Mouse (Mus musculus) embryonic facial prominence, embryonic 14.5 days (tissue): Measurements from ENCODE around the gene Snph. TPM values are rescaled to one million over a fixed set of nuclear protein-coding genes. Genes with fewer than 3 reads are reported as not detected.
A peak's percentile ranks its signal among the peaks of the same experiment; 100 is the strongest.

Experiments used
- ATAC-seq: fragments of 200-750 bp; cut with Nextera tagmentation; 2 replicates; pipeline ENCODE4 v1.8.0; 2017; ENCODE audit warnings: low read depth, moderate number of reproducible peaks, moderate TSS enrichment
- DNase-seq: peaks from one replicate; pipeline ENCODE4 v3.0.0-alpha.2; 2015; ENCODE audit warnings: low spot score
- H3K27ac ChIP-seq: fragments of 300-500 bp; sonication (generic); replicated peaks from 2 replicates; pipeline ENCODE4 v1.5.1; 2014; ENCODE audit warnings: low read depth, mild to moderate bottlenecking, low read length, moderate library complexity
- H3K27me3 ChIP-seq: fragments of 300-500 bp; sonication (generic); replicated peaks from 2 replicates; pipeline ENCODE4 v1.6.1; 2014; ENCODE audit warnings: low read length; ENCODE audit not compliant: control insufficient read depth, insufficient read depth
- H3K36me3 ChIP-seq: fragments of 300-500 bp; sonication (generic); 2 replicates; pipeline ENCODE4 v1.6.1; 2014; ENCODE audit warnings: low read length, mixed read lengths; ENCODE audit not compliant: control insufficient read depth, insufficient read depth
- H3K4me1 ChIP-seq: fragments of 300-500 bp; sonication (generic); 2 replicates; pipeline ENCODE4 v1.6.1; 2014; ENCODE audit warnings: antibody characterized with exemption, low read length; ENCODE audit not compliant: control insufficient read depth, insufficient read depth
- H3K4me2 ChIP-seq: fragments of 300-500 bp; sonication (generic); 2 replicates; pipeline ENCODE4 v1.6.1; 2014; ENCODE audit warnings: low read depth, mild to moderate bottlenecking, low read length, moderate library complexity, mixed read lengths
- H3K4me3 ChIP-seq: fragments of 300-500 bp; sonication (generic); 2 replicates; pipeline ENCODE4 v1.5.1; 2014; ENCODE audit warnings: low read depth, mild to moderate bottlenecking, low read length
- H3K9ac ChIP-seq: fragments of 300-500 bp; sonication (generic); 2 replicates; pipeline ENCODE4 v1.6.1; 2014; ENCODE audit warnings: low read depth, mild to moderate bottlenecking, low read length, moderate library complexity, mixed read lengths
- H3K9me3 ChIP-seq: fragments of 300-500 bp; sonication (generic); 2 replicates; pipeline ENCODE4 v1.6.1; 2016; ENCODE audit warnings: low read length; ENCODE audit not compliant: control insufficient read depth
- WGBS: fragments of 180-500 bp; shearing (Covaris S2); extraction: QIAGEN DNeasy Blood & Tissue Kit; methylation state at CpG from one replicate; pipeline ENCODE4 v1.1.7; 2014; 5-methylcytosine and 5-hydroxymethylcytosine counted together
- polyA plus RNA-seq: library from polyadenylated mRNA; unstranded; fragments of >200 nt; fragmentation: Nextera tagmentation; extraction: Ambion mirVana; gene quantifications from 2 replicates; pipeline ENCODE4 v1.2.1, GENCODE M21; 2014

Gene Snph
- polyA plus RNA-seq, 1 experiment from 2014 or later, result 2.5 TPM

- 34% methylated on average over 2 of the region's 2 CpGs for WGBS
- ATAC-seq, result no peak
Measured at GRCm38 (mm10) chr2:151634903-151635302, 2.5 kb upstream of the Snph start.

GRCm38 (mm10) chr2:151632982-151633381 lies 589 bp upstream of the Snph start:
- 43% methylated on average over 5 of the region's 5 CpGs for WGBS
- no peak overlapping the region for H3K4me3 ChIP-seq
- H3K27ac ChIP-seq, result no peak overlapping the region
- H3K4me1 ChIP-seq, result 0 out of 2 replicates have a peak, but pooled peaks cover 3% of the 10 kb centered on the region
- H3K9me3 ChIP-seq, result no peaks in the 10 kb centered on the region
- ATAC-seq, result no peak
- H3K4me2 ChIP-seq, result no peak overlapping the region
- peaks cover 40% of the 10 kb centered on the region for H3K27me3 ChIP-seq
- DNase-seq, result no peak
- H3K9ac ChIP-seq, result no peak overlapping the region
- H3K36me3 ChIP-seq, result no peaks in the 10 kb centered on the region

More at GRCm38 (mm10) chr2:151634903-151635302, 2.5 kb upstream of the Snph start:
- Histone ChIP-seq H3K4me1 (0 out of 2 replicates have a peak, but pooled peaks cover 3% of the 10 kb centered on the region), H3K9ac (no peak overlapping the region), H3K9me3 (no peaks in the 10 kb centered on the region), H3K36me3 (no peaks in the 10 kb centered on the region), H3K27ac (no peak overlapping the region), H3K4me3 (no peak overlapping the region), H3K27me3 (peaks cover 40% of the 10 kb centered on the region), H3K4me2 (no peak overlapping the region)
- DNase-seq, result no peak

- peaks cover 40% of the 10 kb centered on the region for H3K27me3 ChIP-seq
- H3K27ac ChIP-seq, result no peak overlapping the region
- H3K4me3 ChIP-seq, result peak overlapping the region; percentile 63
- no peak for DNase-seq
- 2% methylated on average over 10 of the region's 22 CpGs for WGBS
- H3K4me2 ChIP-seq, result peak overlapping the region; percentile 98
- H3K36me3 ChIP-seq, result no peaks in the 10 kb centered on the region
- H3K9me3 ChIP-seq, result no peaks in the 10 kb centered on the region
- H3K4me1 ChIP-seq, result 0 out of 2 replicates have a peak, but pooled peaks cover 3% of the 10 kb centered on the region
- H3K9ac ChIP-seq, result peak overlapping the region; percentile 68
- ATAC-seq, result peak; percentile 4; the same call in 1 of the 2 replicates
Measured at GRCm38 (mm10) chr2:151631406-151632158, 811 bp downstream of the Snph start.

GRCm38 (mm10) chr2:151629310-151629709 lies 3.1 kb downstream of the Snph start:
- H3K4me3 ChIP-seq, result no peak overlapping the region
- ATAC-seq (no peak), DNase-seq (no peak)
- WGBS, result 47% methylated on average over 7 of the region's 7 CpGs
- H3K4me2 ChIP-seq, result no peak overlapping the region
- no peaks in the 10 kb centered on the region for H3K9me3 ChIP-seq
- no peak overlapping the region for H3K9ac ChIP-seq
- H3K36me3 ChIP-seq, result no peaks in the 10 kb centered on the region
- peaks cover 40% of the 10 kb centered on the region for H3K27me3 ChIP-seq
- H3K4me1 ChIP-seq, result 0 out of 2 replicates have a peak, but pooled peaks cover 3% of the 10 kb centered on the region
- no peak overlapping the region for H3K27ac ChIP-seq

- H3K9ac ChIP-seq, result no peak overlapping the region
- H3K4me3 ChIP-seq, result no peak overlapping the region
- no peak overlapping the region for H3K4me2 ChIP-seq
- no peaks in the 10 kb centered on the region for H3K9me3 ChIP-seq
- ATAC-seq (no peak), DNase-seq (no peak)
- H3K4me1 ChIP-seq, result 0 out of 2 replicates have a peak, but pooled peaks cover 3% of the 10 kb centered on the region
- 92% methylated on average over 3 of the region's 3 CpGs for WGBS
- no peak overlapping the region for H3K27ac ChIP-seq
- no peaks in the 10 kb centered on the region for H3K36me3 ChIP-seq
- H3K27me3 ChIP-seq, result peaks cover 28% of the 10 kb centered on the region
Measured at GRCm38 (mm10) chr2:151628011-151628410, 4.4 kb downstream of the Snph start.

DNA sequence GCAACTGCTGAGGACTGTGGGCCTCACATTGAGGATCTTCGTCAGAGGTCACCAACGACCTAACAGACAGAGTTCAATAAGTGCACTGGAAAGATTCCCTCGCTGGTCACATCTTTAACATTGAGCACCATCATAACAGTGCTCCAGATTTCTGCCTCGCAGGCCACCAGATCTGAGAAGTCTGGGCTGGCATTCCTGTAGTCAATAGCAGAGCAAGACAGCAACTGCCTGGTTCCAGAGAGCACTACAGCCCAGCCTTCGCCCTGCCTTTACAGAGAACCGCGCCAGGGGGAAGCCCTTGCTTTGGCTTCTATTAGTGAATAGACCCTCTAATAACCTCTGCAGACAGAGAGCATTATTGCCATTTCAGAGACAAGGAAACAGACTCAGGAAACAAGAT lies 6.1 kb downstream of the Snph start:
- Histone ChIP-seq H3K9me3 (no peaks in the 10 kb centered on the region), H3K4me1 (0 out of 2 replicates have a peak, but pooled peaks cover under 1% of the 10 kb centered on the region), H3K27ac (no peak overlapping the region), H3K4me3 (no peak overlapping the region), H3K27me3 (peaks cover 12% of the 10 kb centered on the region), H3K4me2 (no peak overlapping the region), H3K9ac (no peak overlapping the region), H3K36me3 (no peaks in the 10 kb centered on the region)
- DNase-seq (no peak), ATAC-seq (no peak)
- 84% methylated on average over 7 of the region's 7 CpGs for WGBS

DNA sequence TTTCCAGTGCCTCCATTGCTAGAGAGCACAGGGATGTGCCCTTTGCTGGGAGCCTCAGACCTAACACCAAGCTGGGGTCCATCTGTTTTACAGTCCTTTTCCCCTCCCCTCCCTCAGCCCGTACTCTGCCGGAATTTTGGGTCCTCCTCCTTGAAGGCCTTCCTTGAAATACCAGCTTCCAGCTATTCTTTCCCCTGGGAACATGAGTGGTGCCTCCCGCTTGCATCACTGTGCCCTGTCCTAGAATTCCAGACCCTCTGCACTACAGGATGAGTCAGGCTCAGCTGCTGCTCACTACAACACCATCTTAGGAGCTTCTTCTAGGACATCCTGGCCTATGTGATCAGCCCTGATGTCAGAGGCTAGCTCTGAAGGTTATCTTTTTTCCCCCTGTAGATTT lies 8.6 kb downstream of the Snph start:
- H3K9ac ChIP-seq, result no peak overlapping the region
- DNase-seq, result no peak

DNA sequence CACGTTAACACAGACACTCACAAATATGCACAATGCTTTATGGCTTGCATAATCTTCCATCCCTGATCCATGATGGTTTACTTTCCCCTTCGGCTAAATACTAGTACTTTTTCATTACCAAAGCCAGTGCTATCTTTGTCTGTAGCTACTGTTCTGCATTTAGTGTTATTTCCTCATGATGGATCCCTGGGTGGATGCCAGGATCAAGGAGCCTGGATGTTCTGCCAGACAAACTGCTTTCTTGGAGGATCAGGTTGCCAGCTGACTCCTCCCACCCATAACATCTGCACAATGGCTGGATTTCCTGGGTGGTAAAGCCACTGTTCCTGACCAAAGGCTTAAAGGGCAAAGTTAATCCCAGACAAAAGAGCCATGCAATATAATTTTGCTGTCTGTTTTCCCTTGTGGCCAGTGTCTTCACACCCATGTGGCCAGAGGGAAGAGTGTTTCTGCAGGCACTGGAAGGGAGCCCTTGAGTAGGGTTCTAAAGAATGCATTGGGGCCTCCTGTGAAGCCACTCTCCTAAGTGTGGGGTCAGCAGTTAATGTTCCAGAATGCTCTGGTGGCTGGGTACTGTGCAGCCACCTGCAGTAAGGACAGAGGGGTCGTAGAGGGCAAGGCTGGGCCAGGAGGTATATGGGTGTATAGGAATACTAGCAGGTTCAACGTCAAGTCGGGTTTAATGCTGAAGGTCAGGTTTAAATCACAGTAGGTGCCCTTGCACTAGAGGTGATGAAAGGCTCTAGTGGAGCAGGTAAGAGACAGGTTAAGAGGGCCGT lies 15.7 kb downstream of the Snph start:
- Histone ChIP-seq H3K36me3 (no peaks in the 10 kb centered on the region), H3K4me3 (no peak overlapping the region), H3K9me3 (no peaks in the 10 kb centered on the region), H3K9ac (no peak overlapping the region), H3K27me3 (no peaks in the 10 kb centered on the region), H3K4me2 (no peak overlapping the region), H3K27ac (no peak overlapping the region), H3K4me1 (no peaks in the 10 kb centered on the region)
- no peak for ATAC-seq
- peak; percentile 31 for DNase-seq
- 80% methylated on average over 6 of the region's 6 CpGs for WGBS

More for the DNA sequence above, 8.6 kb downstream of the Snph start:
- Histone ChIP-seq H3K36me3 (no peaks in the 10 kb centered on the region), H3K9me3 (no peaks in the 10 kb centered on the region), H3K4me3 (no peak overlapping the region), H3K4me1 (no peaks in the 10 kb centered on the region), H3K4me2 (no peak overlapping the region), H3K27me3 (no peaks in the 10 kb centered on the region), H3K27ac (no peak overlapping the region)
- WGBS, result 64% methylated on average over 3 of the region's 3 CpGs
- no peak for ATAC-seq
